Mouse (Mus musculus) olfactory bulb, adult 2 months (tissue): Measurements from ENCODE around the gene Lag3. TPM values are rescaled to one million over a fixed set of nuclear protein-coding genes. Genes with fewer than 3 reads are reported as not detected.

ENCODE experiments used
- H3K27ac ChIP-seq: fragments of 200-500 bp; 2 replicates; pipeline ENCODE4 v1.5.1; 2012; ENCODE audit warnings: low read depth, low read length; ENCODE audit not compliant: insufficient read depth
- H3K4me1 ChIP-seq: fragments of 200-500 bp; 2 replicates; pipeline ENCODE4 v1.6.1; 2012; ENCODE audit warnings: low read length; ENCODE audit not compliant: control insufficient read depth, insufficient read depth
- H3K4me3 ChIP-seq: fragments of 200-500 bp; 2 replicates; pipeline ENCODE4 v1.5.1; 2012; ENCODE audit warnings: mild to moderate bottlenecking, low read depth, low read length, moderate library complexity; ENCODE audit not compliant: insufficient read depth
- CTCF ChIP-seq: fragments of 200-500 bp; IDR thresholded peaks from 2 replicates; pipeline ENCODE4 v1.5.1; 2012; ENCODE audit warnings: low read depth, mild to moderate bottlenecking, low read length, moderate library complexity; ENCODE audit not compliant: insufficient read depth
- POLR2A ChIP-seq: fragments of 200-500 bp; IDR thresholded peaks from 2 replicates; pipeline ENCODE4 v1.6.1; 2012; ENCODE audit warnings: mild to moderate bottlenecking, low read depth, low read length, moderate library complexity; ENCODE audit not compliant: insufficient read depth
- whole genome bisulfite sequencing: fragments of 180-500 bp; shearing (Covaris S2); methylation state at CpG from one replicate; pipeline ENCODE4 v1.1.7; 2018; 5-methylcytosine and 5-hydroxymethylcytosine counted together
- polyA plus RNA-seq: library from polyadenylated mRNA; stranded (reverse); fragments of >200 nt; gene quantifications from 2 replicates; pipeline ENCODE4 v1.2.4, GENCODE M21; 2012; ENCODE audit warnings: low replicate concordance; ENCODE audit not compliant: missing spikeins, insufficient read depth, insufficient read length

The Lag3 gene
- polyA plus RNA-seq, 1 experiment, result not detected

DNA sequence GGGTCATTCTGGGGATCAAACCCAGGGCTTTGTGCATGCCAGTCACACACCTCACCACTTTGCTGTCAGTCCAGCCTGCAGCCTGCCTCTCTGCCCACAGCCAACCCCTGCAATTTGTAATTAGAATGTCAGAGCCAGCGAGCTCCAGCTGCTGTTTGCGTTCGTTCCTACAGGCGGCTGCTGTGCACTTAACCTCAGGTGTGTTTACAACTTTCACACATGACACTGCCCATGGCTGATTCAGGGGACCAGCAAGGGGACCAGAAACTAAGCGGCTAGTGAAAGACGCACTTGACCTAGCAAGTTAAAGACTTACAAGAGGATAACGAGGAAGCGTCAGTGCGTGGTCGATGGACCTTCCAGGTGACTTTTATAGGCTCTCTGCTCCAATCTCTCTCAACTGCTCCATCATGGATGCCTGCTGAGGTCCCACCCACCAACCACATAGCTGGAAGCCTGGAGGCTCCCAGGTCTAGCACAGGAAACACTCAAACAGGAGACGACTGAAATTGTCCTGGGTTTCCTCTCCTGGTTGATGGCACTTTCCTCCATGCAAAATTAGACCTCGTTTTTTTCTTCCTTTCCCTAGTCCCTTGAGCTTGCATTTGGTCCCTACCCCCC is 13.8 kb upstream of the Lag3 start:
- Histone ChIP-seq H3K4me1 (peaks cover 10% of the 10 kb centered on the region), H3K27ac (no peak overlapping the region), H3K4me3 (no peak overlapping the region)
- TF ChIP-seq POLR2A (no peak), CTCF (no peak)
- WGBS, result 38% methylated on average over 12 of the region's 12 CpGs

DNA sequence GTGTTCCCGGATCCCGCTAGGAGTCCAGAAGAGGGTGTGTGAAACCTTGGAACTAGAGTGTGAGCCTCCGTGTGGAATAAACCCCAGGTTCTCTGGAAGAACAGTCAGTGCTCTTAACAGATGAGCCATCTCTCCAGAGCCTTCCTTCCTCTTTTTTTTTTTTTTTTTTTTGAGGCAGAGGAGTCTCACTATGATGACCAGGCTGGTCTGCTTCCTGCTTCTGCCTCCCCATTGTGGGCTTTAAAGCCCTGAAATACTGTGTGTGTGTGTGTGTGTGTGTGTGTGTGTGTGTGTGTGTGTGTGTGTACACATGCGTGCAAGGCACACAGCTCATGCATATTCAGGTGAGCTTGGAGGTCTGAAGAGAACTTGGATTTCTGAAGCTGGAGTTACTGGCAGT is 10.0 kb upstream of the Lag3 start:
- Histone ChIP-seq H3K4me3 (no peak overlapping the region), H3K27ac (no peak overlapping the region), H3K4me1 (peaks cover 19% of the 10 kb centered on the region)
- WGBS, result 45% methylated on average over 4 of the region's 4 CpGs
- no peak for TF ChIP-seq POLR2A
- TF ChIP-seq CTCF, result no peak

GRCm38 (mm10) chr6:124920318-124921085 is 9.0 kb upstream of the Lag3 start:
- 27% methylated on average over 9 of the region's 9 CpGs for WGBS
- TF ChIP-seq CTCF, result no peak
- TF ChIP-seq POLR2A, result no peak
- peaks cover 29% of the 10 kb centered on the region for H3K4me1 ChIP-seq
- peak overlapping the region; percentile 100 for H3K27ac ChIP-seq
- H3K4me3 ChIP-seq, result no peak overlapping the region; the same call in 1 of the 2 replicates

- H3K4me3 ChIP-seq, result peak within 1 kb of the TSS; percentile 56
- 2% methylated on average over 13 of the region's 13 CpGs for WGBS
- H3K4me1 ChIP-seq, result peaks cover 33% of the 10 kb centered on the region
- peak within 1 kb of the TSS; percentile 100 for H3K27ac ChIP-seq
- no peak for TF ChIP-seq CTCF
- TF ChIP-seq POLR2A, result peak; percentile 41; the same call in 1 of the 2 replicates
Measured at GRCm38 (mm10) chr6:124919695-124920317, 8.3 kb upstream of the Lag3 start, which contains the start of gene Ptms. Gene Ptms, minus strand, starts transcription at chr6:124920103.

DNA sequence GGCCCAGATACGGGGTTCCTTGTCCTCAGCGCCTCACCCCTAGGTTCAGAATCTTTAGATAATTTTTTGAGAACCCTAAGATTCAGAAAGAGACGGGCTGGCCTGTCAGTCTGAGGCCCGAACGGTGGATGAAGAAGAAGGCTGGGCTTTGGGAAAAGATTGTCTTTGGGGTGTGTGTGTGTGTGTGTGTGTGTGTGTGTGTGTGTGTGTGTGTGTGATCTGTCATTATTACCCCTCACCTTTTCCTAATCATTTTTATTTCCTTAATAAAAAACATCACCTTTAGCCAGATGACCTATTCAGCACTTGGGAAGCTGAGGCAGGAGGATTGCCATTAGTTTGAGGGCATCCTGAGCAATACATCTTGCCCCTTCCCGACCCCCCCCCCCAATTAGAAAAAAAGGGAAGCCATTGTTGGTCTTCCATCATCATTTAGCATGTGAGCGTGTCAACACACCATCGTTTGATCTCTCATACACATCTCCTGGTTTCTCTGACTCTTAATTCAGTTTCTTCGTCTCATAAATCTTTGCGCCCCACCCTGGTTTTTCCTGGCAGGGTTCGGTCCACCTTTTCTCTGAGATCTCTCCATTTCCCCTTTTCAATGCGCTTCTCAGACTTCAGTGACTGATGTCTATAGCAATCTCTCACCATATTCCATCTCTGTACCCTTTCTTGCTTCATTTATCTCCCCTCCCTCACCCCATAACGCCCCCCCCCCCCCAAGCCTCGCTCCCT is 7.6 kb upstream of the Lag3 start:
- 9% methylated on average over 14 of the region's 14 CpGs for WGBS
- TF ChIP-seq POLR2A, result no peak
- TF ChIP-seq CTCF, result no peak
- Histone ChIP-seq H3K4me1 (peaks cover 40% of the 10 kb centered on the region), H3K4me3 (peak overlapping the region; percentile 56), H3K27ac (peak overlapping the region; percentile 100)

GRCm38 (mm10) chr6:124918331-124918690 is 6.8 kb upstream of the Lag3 start:
- no peak for TF ChIP-seq CTCF
- Histone ChIP-seq H3K4me3 (peak overlapping the region; percentile 98), H3K4me1 (peaks cover 45% of the 10 kb centered on the region), H3K27ac (peak overlapping the region; percentile 100)
- 10% methylated on average over 7 of the region's 7 CpGs for WGBS

DNA sequence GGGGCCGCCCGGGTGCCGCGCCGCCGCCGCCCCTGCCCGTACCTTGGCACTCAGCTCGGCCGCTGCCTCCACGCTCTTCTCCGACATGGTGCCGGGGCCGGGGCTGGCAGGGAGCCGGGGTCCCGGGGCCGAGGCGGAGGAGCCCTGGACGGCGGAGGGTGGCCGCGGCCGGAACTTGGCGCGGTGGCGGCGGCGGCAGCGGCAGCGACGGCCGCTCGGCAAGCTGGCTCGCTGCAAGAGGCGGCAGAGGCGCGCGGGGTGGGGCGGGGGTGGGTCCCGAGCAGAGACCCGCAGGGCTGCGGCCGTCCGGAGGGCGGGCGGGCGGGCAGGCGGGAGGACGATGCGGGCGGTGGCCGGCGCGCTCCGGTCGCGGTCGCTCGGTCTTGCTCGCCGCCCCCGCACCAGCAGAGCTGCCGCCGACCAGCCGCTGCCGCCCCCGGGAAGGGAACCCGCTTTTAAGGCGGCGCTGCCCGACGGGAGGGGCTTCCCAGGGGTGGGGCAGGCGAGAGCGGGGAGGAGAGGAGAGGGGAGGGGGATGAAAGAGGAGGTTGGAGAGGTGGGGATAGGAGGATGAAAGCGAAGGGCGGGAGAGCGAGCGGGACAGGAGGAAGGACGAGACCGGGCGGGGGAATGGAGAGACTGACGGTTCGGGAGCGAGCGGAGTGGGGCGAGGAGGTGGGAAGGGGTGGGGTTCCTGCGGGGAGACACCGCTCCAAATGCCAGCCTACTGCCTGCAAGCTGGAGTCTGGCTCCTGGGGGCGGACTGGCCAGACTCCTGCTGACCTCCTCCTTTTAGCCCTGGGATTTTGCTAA is 6.2 kb upstream of the Lag3 start:
- under 1% methylated on average over 66 of the region's 89 CpGs for WGBS
- Histone ChIP-seq H3K4me3 (peak overlapping the region; percentile 98), H3K27ac (peak overlapping the region; percentile 100), H3K4me1 (peaks cover 45% of the 10 kb centered on the region)
- TF ChIP-seq CTCF, result no peak
- peak; percentile 84; the same call in 1 of the 2 replicates for TF ChIP-seq POLR2A
